Mouse (Mus musculus) heart, postnatal 4 days (tissue): ENCODE measurements around the gene Rps18. TPM values are rescaled to one million over a fixed set of nuclear protein-coding genes. Genes with fewer than 3 reads are reported as not detected.
"Not testable (repeated sequence)": the region's sequence is repeated elsewhere in the genome, so short reads cannot be mapped to it uniquely, and the experiment has no call there.

ENCODE experiments used
- DNase-seq: peaks from one replicate; pipeline ENCODE4 v3.0.0; 2021
- total RNA-seq, 2 experiments: library from RNA; stranded (reverse); gene quantifications; 2 replicates each; pipeline ENCODE4 v1.2.3; 2021

Rps18 gene
- total RNA-seq = 100 to 1,000 TPM; 648 to 719 TPM

- DNase-seq = peak; percentile 97
Observed at GRCm38 (mm10) chr17:33955555-33956214, at the start of gene Rps18, which contains the start of gene Vps52. Gene Rps18 (minus strand): TSS chr17:33956001. Gene Vps52 (plus strand): TSS chr17:33955812.

DNA sequence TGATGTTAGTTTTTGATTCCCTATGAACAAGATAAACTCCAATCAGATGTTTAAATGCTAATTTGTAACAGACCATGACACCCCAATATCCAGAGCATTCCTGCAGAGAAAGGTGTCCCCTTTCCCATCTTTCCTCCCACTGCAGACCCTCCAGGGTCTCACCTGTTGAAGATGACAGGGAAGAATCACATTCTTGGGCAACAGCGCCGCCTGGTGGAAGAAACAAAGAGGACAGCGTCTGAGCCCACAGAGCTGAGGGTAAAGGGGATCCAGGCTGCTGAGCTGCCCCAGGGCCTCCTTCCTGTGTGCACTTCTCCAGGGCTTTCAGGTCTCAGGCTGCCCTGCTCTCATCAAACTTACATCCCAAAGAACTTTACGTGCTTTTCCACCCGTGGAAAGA lies 47.6 kb upstream of the Rps18 start:
- DNase-seq = peak; percentile 47

DNA sequence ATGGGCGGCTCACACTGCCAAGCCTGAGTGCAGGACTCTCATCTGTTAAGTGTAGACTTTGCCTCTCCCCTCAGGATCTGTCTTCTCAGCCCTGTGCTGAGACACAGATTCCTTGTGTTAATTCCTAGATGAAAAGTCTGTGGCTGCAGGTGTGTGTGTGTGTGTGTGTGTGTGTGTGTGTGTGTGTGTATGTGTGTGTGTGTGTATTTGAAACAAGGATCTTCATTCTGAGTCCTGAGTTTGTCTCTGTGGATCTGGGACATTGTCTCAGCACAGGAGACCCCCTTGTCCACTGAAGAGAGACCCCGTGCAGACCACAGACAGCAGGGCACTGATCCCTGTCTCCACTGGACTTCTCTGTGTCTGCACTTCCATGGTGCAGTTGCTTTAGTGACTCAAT lies 45.0 kb upstream of the Rps18 start:
- not testable (repeated sequence) for DNase-seq

DNA sequence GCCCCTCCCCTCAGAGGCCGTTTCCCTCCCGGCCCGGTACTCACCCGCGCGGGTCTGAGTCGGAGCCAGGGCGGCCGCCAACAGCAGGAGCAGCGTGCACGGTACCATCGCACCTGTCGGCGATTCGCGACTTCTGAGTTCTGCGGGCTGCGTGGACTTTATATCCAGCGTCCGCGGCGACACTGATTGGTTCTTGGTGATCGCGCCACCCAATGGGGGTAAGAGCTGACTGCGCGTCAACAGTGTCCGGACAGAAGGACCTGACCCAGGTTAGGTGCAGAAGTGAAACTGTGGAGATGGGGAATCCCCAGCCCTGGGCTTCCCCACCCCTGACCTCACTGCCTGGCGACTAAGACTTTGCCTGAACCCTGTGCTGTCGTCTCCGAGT lies 44.3 kb upstream of the Rps18 start, which contains the start of gene H2-K1:
TSS of gene H2-K1 (minus strand) at position 198 of the 388 bp plus-strand sequence.
- DNase-seq = peak; percentile 89

- peak; percentile 30 for DNase-seq
Observed at GRCm38 (mm10) chr17:33999341-34000149, 43.7 kb upstream of the Rps18 start.

- not testable (repeated sequence) for DNase-seq
Observed at GRCm38 (mm10) chr17:33998697-33999096, 42.9 kb upstream of the Rps18 start.

GRCm38 (mm10) chr17:33997025-33997424 lies 41.2 kb upstream of the Rps18 start:
- not testable (repeated sequence) for DNase-seq

DNA sequence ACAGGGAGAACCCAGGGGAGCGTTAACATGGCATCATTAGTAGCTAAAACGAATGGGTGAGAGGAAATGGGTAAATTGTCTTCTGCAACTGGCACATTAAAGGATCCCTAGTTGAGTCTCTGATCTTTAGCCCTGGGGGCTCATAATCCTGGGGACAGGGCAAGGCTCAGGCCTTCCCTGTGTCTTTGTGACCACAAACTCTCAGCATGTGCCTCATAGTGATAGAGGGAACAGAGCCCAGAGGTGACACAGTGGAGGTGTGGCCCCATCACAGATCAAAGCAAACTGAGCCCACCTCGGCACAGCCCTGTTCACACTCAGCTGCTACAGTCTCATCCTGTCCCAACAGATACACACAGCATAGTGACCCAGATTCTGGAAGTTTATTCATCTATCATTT lies 39.9 kb upstream of the Rps18 start:
- DNase-seq = no peak

DNA sequence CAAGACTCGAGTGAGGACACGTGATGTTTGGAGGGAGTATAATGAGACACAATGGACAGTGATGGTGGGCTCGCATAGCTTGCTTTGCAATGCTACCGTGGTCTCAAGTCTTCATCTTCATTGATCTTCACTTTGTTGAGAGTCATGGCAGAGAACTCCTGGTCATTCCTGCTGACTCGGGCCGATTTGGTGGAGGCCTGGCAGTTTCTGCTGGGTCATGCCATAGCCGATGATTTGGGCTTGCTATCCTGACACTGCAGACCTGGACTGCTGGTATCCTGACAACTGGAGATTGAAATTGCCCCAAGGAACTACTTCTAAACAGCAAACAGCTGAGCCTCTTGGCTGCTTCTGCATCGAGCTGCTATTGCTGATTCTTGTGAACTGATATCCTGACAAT lies 39.2 kb upstream of the Rps18 start:
- DNase-seq = no peak

DNA sequence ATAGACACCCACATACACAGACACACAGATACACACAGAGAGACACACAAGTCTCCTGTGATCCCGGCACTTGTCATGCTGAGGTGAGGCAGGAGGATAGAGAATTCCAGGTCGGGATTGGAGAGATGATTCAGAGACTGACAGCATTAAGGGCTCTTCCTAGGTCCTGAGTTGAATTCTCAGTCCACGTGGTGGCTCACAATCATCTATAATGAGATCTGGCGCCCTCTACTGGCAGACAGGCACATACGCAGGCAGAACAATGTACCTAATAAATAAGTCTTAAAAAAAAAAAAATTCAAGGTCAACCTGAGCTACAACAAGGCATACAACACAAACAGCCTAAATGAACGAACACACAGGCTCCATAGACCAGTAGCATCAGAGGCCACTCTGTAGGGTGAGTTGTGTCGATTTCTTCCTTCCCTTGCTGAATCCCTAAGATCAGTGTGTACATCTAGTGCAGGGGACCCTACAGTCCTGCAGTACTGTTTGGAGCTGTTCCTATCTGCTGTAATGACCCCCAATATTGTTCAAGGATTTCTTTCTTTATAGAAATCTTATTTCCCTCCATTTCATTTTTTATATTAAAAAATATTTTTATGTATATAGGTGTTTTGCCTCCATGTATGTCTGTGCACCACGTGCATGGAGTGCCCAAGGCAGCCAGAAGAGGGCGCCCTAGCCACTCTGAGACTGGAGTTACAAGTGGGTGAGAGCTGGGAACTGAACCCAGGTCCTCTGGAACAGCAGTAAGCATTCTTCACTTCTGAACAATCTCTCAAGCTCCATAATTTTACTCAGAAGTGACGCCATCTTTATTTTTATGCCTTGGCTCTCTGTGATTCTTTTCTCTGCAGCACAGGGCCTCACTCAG lies 36.2 kb upstream of the Rps18 start:
- DNase-seq = peak; percentile 66

- DNase-seq = peak; percentile 66
Observed at GRCm38 (mm10) chr17:33982136-33982535, 26.3 kb upstream of the Rps18 start.

- DNase-seq = peak; percentile 89
Observed at GRCm38 (mm10) chr17:33981192-33981909, 25.6 kb upstream of the Rps18 start.

DNA sequence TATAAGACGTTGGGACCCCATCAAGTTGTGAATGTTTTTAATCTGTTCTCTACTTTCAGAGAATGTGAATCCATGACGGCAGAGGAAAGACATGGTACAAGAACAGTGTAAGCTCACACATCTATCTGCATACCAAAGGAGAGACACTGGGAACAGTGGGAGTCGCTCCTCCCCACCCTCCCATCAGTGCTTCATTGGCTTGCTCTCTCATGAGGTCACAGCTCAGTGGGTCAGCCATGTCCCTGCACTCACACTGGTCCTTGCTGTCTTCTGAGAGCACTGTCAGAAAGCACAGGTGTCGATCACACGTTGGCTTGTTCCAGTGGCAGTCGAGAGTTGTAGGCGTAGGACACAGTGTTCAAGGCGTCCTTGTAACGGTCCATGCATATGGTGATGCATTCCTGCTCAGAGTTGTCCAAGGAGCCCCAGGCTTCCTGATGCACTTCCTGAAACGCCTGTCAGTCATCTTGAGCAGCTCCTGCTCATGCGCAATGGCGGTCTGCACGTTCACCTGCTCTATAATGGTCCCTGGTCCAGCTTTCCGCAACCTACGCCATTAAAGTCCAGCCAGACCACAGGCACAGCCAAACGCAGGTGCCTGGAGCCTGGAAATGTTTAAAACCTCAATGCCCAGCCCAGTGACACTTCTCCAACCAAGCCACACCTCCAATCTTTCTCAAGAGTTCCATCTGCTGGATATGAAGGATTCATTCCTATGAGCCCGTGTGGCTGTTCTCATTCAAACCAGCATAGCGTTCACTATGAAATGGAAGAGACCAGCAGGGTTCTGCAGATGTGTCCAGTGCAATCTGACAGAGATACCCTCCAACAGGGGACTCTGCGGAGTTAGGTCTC lies 24.6 kb upstream of the Rps18 start:
- DNase-seq = no peak

GRCm38 (mm10) chr17:33979512-33980050 lies 23.8 kb upstream of the Rps18 start:
- DNase-seq = no peak

DNA sequence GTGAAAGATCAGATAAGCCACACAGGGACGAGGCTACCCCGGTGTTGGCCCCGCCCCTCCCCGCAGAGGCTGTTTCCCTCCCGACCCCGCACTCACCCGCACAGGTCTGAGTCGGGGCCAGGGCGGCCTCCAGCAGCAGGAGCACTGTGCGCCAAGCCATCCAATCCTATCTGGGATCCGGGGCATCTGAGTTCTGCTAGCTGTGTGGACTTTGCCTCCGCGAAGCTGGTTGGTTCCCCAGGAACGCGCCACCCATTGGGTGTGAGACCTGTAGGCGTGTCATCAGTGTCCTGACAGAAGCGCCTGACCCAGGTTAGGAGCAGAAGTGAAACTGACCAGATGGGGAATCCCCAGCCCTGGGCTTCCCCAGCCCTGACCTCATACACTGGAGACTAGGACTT lies 22.8 kb upstream of the Rps18 start:
- DNase-seq = peak; percentile 69

DNA sequence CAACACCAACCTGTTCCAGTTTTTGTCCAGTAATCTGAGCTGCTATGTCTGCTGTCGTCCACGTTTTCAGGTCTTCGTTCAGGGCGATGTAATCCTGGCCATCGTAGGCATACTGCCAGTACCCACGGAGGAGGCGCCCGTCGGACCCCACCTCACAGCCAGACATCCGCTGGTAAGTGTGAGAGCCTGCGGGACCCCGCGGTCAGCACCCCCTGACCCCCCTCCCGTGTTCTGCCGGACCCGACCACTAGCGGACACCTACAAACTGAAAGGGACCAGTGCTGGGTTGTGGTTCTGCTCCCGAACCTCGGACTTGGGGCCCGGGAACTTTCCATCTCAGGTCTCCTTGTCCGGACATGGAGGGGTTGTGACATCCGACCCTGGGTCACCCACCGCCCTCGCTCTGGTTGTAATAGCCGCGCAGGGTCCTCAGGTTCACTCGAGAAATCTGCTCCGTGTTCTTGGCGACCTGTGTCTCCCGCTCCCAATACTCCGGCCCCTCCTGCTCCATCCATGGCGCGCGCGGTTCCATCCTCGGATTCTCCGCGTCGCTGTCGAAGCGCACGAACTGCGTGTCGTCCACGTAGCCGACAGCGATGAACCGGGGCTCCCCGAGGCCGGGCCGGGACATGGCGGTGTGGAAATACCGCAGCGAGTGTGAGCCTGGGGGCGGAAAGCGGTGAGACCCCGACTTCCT lies 22.2 kb upstream of the Rps18 start:
- no peak for DNase-seq

GRCm38 (mm10) chr17:33973572-33973971 lies 17.8 kb upstream of the Rps18 start:
- DNase-seq = no peak

DNA sequence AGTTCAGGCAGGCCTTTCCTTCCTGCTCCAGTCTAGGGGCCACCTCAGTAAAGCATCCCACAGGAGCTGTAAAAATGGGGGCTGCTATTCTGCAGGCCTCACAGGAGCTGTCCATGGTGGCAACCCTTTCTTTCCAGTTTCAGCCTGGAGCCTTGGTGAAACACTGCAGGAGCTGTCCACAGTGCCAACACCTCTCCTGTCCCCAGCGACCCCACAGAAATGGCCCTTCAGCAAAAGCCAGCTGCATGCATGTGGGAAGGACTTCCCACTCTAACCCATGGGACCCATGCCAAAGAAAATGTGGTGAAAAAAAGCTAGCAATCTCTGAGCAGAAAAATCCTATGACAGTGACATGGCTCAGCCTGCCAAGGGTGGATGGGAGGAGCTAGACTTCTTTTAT lies 16.9 kb upstream of the Rps18 start:
- peak; percentile 72 for DNase-seq

- DNase-seq = no peak
Observed at GRCm38 (mm10) chr17:33969394-33969793, 13.6 kb upstream of the Rps18 start.

- no peak for DNase-seq
Observed at GRCm38 (mm10) chr17:33968927-33969326, 13.1 kb upstream of the Rps18 start.
